Mouse (Mus musculus) ES-Bruce4 (cell line): Measurements from ENCODE around the gene Adamts20. TPM values are rescaled to one million over a fixed set of nuclear protein-coding genes. Genes with fewer than 3 reads are reported as not detected.

ENCODE experiments used
- H3K27ac ChIP-seq: 2 replicates; pipeline ENCODE4 v1.5.1; 2012; ENCODE audit warnings: low read length, inconsistent platforms; ENCODE audit not compliant: insufficient read depth
- H3K27me3 ChIP-seq: 2 replicates; pipeline ENCODE4 v1.6.1; 2012; ENCODE audit warnings: mild to moderate bottlenecking, low read length, inconsistent platforms; ENCODE audit not compliant: control insufficient read depth, poor library complexity, insufficient read depth, severe bottlenecking
- H3K36me3 ChIP-seq: 2 replicates; pipeline ENCODE4 v1.6.1; 2012; ENCODE audit warnings: inconsistent platforms, mild to moderate bottlenecking, low read length, moderate library complexity; ENCODE audit not compliant: control insufficient read depth, poor library complexity, insufficient read depth, severe bottlenecking
- H3K4me1 ChIP-seq: one replicate; pipeline ENCODE4 v1.8.1; 2011; ENCODE audit warnings: low read length; ENCODE audit not compliant: control insufficient read depth, insufficient read depth
- H3K4me3 ChIP-seq: 2 replicates; pipeline ENCODE4 v1.5.1; 2011; ENCODE audit warnings: low read depth, mild to moderate bottlenecking, low read length
- H3K9ac ChIP-seq: 2 replicates; pipeline ENCODE4 v1.6.1; 2012; ENCODE audit warnings: low read depth, mild to moderate bottlenecking, inconsistent platforms; ENCODE audit not compliant: poor library complexity, severe bottlenecking
- H3K9me3 ChIP-seq: replicated peaks from 2 replicates; pipeline ENCODE4 v1.6.1; 2012; ENCODE audit warnings: mild to moderate bottlenecking, low read length, inconsistent platforms; ENCODE audit not compliant: control insufficient read depth, poor library complexity, insufficient read depth, severe bottlenecking
- CTCF ChIP-seq: IDR thresholded peaks from one replicate; pipeline ENCODE4 v1.8.1; 2011; ENCODE audit warnings: low read depth, low read length
- EP300 ChIP-seq: IDR thresholded peaks from 2 replicates; pipeline ENCODE4 v1.6.1; 2011; ENCODE audit warnings: low read depth, low read length; ENCODE audit not compliant: insufficient read depth
- POLR2A ChIP-seq: IDR thresholded peaks from one replicate; pipeline ENCODE4 v1.8.1; 2011; ENCODE audit warnings: low read length; ENCODE audit not compliant: insufficient read depth
- polyA plus RNA-seq: library from polyadenylated mRNA; stranded (reverse); fragments of >200 nt; gene quantifications from 2 replicates; pipeline ENCODE4 v1.2.4, GENCODE M21; 2011; ENCODE audit warnings: low read depth; ENCODE audit not compliant: missing spikeins, insufficient read depth, insufficient read length

Gene Adamts20
- polyA plus RNA-seq, 1 experiment: 0.42 TPM

GRCm38 (mm10) chr15:94249766-94250165, 215.5 kb downstream of the Adamts20 start:
- Histone ChIP-seq H3K4me3 (no peak overlapping the region), H3K36me3 (no peaks in the 10 kb centered on the region), H3K9me3 (no peaks in the 10 kb centered on the region), H3K4me1 (no peaks in the 10 kb centered on the region), H3K9ac (no peak overlapping the region), H3K27ac (no peak overlapping the region), H3K27me3 (no peaks in the 10 kb centered on the region)
- TF ChIP-seq CTCF (no peak), EP300 (no peak), POLR2A (no peak)

- H3K9ac ChIP-seq: no peak overlapping the region
- no peak overlapping the region for H3K4me3 ChIP-seq
- TF ChIP-seq POLR2A (no peak), CTCF (no peak), EP300 (no peak)
- no peak overlapping the region for H3K27ac ChIP-seq
- no peaks in the 10 kb centered on the region for H3K9me3 ChIP-seq
- no peaks in the 10 kb centered on the region for H3K4me1 ChIP-seq
- H3K36me3 ChIP-seq: no peaks in the 10 kb centered on the region
- H3K27me3 ChIP-seq: no peaks in the 10 kb centered on the region
Measured at GRCm38 (mm10) chr15:94248386-94248785, 216.8 kb downstream of the Adamts20 start.

DNA sequence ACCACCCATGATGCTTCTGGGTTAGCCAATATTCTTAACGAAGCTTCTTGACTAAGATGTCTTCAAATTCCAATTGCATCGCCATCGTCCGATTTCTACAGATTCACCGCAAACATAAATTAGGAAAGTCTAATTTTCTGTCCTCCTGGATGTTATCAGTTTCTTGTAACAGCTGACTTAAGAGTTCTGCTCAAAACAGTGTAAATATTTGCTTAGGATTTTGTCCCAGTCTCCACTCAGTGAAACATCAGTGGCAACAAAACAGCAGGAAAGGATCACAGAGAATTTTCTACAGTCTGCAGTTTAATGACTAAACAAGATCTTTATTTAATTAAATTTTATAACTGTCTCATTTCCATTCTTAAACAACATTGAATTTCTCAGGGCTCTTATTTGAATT, 218.5 kb downstream of the Adamts20 start:
- no peaks in the 10 kb centered on the region for H3K9me3 ChIP-seq
- H3K27ac ChIP-seq: no peak overlapping the region
- H3K9ac ChIP-seq: no peak overlapping the region
- H3K36me3 ChIP-seq: no peaks in the 10 kb centered on the region
- no peaks in the 10 kb centered on the region for H3K27me3 ChIP-seq
- TF ChIP-seq POLR2A (no peak), EP300 (no peak), CTCF (no peak)
- no peak overlapping the region for H3K4me3 ChIP-seq
- no peaks in the 10 kb centered on the region for H3K4me1 ChIP-seq

- no peaks in the 10 kb centered on the region for H3K27me3 ChIP-seq
- no peak overlapping the region for H3K4me3 ChIP-seq
- H3K27ac ChIP-seq: no peak overlapping the region
- no peak overlapping the region for H3K9ac ChIP-seq
- H3K9me3 ChIP-seq: no peaks in the 10 kb centered on the region
- H3K36me3 ChIP-seq: no peaks in the 10 kb centered on the region
- no peaks in the 10 kb centered on the region for H3K4me1 ChIP-seq
- no peak for TF ChIP-seq POLR2A
- no peak for TF ChIP-seq EP300
- TF ChIP-seq CTCF: no peak
Measured at GRCm38 (mm10) chr15:94244336-94244735, 220.9 kb downstream of the Adamts20 start.

DNA sequence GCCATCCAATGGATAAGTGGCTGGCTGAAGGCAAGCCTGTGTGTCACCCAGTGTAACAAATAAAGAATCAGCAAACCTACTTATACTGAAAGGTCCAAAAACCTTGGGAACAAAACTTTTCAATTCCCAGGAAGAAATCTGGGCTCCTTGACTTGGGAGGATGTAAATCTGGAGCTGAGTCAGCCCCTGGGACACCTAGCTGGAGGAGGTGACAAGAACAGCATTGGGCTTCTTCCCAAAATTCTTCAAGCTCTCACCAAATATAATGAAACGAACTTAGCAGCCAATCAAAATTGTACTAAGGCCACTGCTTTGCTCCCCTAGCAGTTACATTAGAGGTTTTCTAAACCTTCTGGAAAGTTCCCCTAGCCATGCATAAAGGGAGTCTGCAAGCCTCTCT, 223.1 kb downstream of the Adamts20 start:
- H3K4me3 ChIP-seq: no peak overlapping the region
- H3K4me1 ChIP-seq: no peaks in the 10 kb centered on the region
- no peak overlapping the region for H3K9ac ChIP-seq
- H3K36me3 ChIP-seq: no peaks in the 10 kb centered on the region
- H3K9me3 ChIP-seq: no peaks in the 10 kb centered on the region
- no peak overlapping the region for H3K27ac ChIP-seq
- no peak for TF ChIP-seq EP300
- TF ChIP-seq CTCF: no peak
- H3K27me3 ChIP-seq: no peaks in the 10 kb centered on the region

GRCm38 (mm10) chr15:94239637-94240036, 225.6 kb downstream of the Adamts20 start:
- TF ChIP-seq CTCF (peak; percentile 9), EP300 (no peak)
- Histone ChIP-seq H3K4me1 (no peaks in the 10 kb centered on the region), H3K27ac (no peak overlapping the region), H3K9me3 (no peaks in the 10 kb centered on the region), H3K27me3 (no peaks in the 10 kb centered on the region), H3K4me3 (no peak overlapping the region), H3K9ac (no peak overlapping the region), H3K36me3 (no peaks in the 10 kb centered on the region)

DNA sequence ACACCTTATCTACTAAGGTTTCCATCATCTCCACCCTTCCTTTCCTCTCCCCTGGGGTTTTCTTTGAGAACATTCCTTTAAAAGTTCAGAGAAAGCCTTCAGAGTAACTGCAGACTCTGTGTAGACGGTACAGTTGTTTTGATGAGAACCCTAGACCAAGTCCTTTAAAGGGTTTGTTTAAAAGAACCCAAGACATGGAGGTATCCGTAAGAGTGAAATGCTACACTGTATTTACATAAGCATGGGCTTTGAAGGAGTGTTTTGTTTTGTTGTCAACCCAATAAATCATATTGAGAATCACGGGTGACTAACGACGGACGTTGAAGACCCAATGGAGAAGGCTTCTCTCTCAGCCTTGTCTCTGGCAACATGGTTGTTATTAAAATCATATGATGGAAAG, 226.1 kb downstream of the Adamts20 start:
- no peaks in the 10 kb centered on the region for H3K36me3 ChIP-seq
- H3K27me3 ChIP-seq: no peaks in the 10 kb centered on the region
- no peak overlapping the region for H3K9ac ChIP-seq
- H3K4me1 ChIP-seq: no peaks in the 10 kb centered on the region
- no peak for TF ChIP-seq EP300
- TF ChIP-seq CTCF: no peak
- TF ChIP-seq POLR2A: no peak
- H3K9me3 ChIP-seq: no peaks in the 10 kb centered on the region
- no peak overlapping the region for H3K27ac ChIP-seq
- no peak overlapping the region for H3K4me3 ChIP-seq
